Mouse (Mus musculus) liver, embryonic 14.5 days (tissue): ENCODE measurements at regions not wholly inside any gene's neighbourhood (a gene's known extent, or its start where the extent isn't known, plus 50 kb on each side); places are given as distances from the start of the nearest gene placed in this dataset.

Experiments
- ATAC-seq: fragments of 200-750 bp; cut with Nextera tagmentation; 2 replicates; pipeline ENCODE4 v1.8.0; 2017; ENCODE audit warnings: moderate number of reproducible peaks, mild to moderate bottlenecking, moderate library complexity; ENCODE audit not compliant: insufficient read depth
- DNase-seq, 3 experiments: peaks; one replicate each; pipeline ENCODE4 v3.0.0-alpha.2; 2012 to 2013; ENCODE audit warnings: low read depth in 3 of 3, low spot score in 3 of 3
- H3K27ac ChIP-seq: fragments of 300-500 bp; sonication (generic); 2 replicates; pipeline ENCODE4 v1.5.1; 2014; ENCODE audit warnings: moderate library complexity, mild to moderate bottlenecking, control low read depth, inconsistent platforms
- H3K27me3 ChIP-seq: fragments of 300-500 bp; sonication (generic); 2 replicates; pipeline ENCODE4 v1.6.1; 2014; ENCODE audit warnings: mild to moderate bottlenecking, low read length, moderate library complexity; ENCODE audit not compliant: control insufficient read depth, insufficient read depth
- H3K36me3 ChIP-seq: fragments of 300-500 bp; sonication (generic); replicated peaks from 2 replicates; pipeline ENCODE4 v1.6.1; 2014; ENCODE audit warnings: low read depth; ENCODE audit not compliant: control insufficient read depth, insufficient read depth
- H3K4me1 ChIP-seq, 2 experiments: fragments of 200-500 bp in 1 of 2; fragments of 300-500 bp in 1 of 2; sonication (generic) in 1 of 2; replicated peaks; 2 replicates each; pipeline ENCODE4 v1.6.1; 2012 to 2014; ENCODE audit warnings: antibody characterized with exemption in 1 of 2, inconsistent platforms in 1 of 2, low read length in 1 of 2; ENCODE audit not compliant: control insufficient read depth in 2 of 2, insufficient read depth in 2 of 2
- H3K4me2 ChIP-seq: fragments of 300-500 bp; sonication (generic); 2 replicates; pipeline ENCODE4 v1.6.1; 2014; ENCODE audit warnings: low read depth, mild to moderate bottlenecking, control low read depth, moderate library complexity
- H3K4me3 ChIP-seq, 2 experiments: fragments of 200-500 bp in 1 of 2; fragments of 300-500 bp in 1 of 2; sonication (generic) in 1 of 2; 2 replicates each; pipeline ENCODE4 v1.5.1; 2012 to 2014; ENCODE audit warnings: low read depth in 2 of 2, low read length in 2 of 2, mild to moderate bottlenecking in 2 of 2, control low read depth in 1 of 2, inconsistent platforms in 1 of 2, moderate library complexity in 1 of 2; ENCODE audit not compliant: insufficient read depth in 1 of 2
- H3K9ac ChIP-seq: fragments of 300-500 bp; sonication (generic); replicated peaks from 2 replicates; pipeline ENCODE4 v1.6.1; 2014; ENCODE audit warnings: mild to moderate bottlenecking, control low read depth, moderate library complexity
- H3K9me3 ChIP-seq: fragments of 300-500 bp; sonication (generic); 2 replicates; pipeline ENCODE4 v1.6.1; 2016; ENCODE audit warnings: low read length, mixed read lengths; ENCODE audit not compliant: control insufficient read depth
- CTCF ChIP-seq: IDR thresholded peaks from 2 replicates; pipeline ENCODE4 v1.5.1; 2016; ENCODE audit warnings: antibody characterized with exemption, low read depth, control low read depth
- EP300 ChIP-seq: IDR thresholded peaks from 2 replicates; pipeline ENCODE4 v1.6.1; 2016; ENCODE audit warnings: antibody characterized with exemption, low read depth
- WGBS: fragments of 180-500 bp; shearing (Covaris S2); extraction: QIAGEN DNeasy Blood & Tissue Kit; methylation state at CpG from one replicate; pipeline ENCODE4 v1.1.7; 2014; ENCODE audit not compliant: insufficient replicate concordance; 5-methylcytosine and 5-hydroxymethylcytosine counted together

GRCm38 (mm10) chr3:124067061-124067460, 253.6 kb upstream of the Tram1l1 start:
- H3K27me3 ChIP-seq: no peaks in the 10 kb centered on the region
- H3K4me1 ChIP-seq: no peaks in the 10 kb centered on the region

GRCm38 (mm10) chr3:124067538-124067937, 253.1 kb upstream of the Tram1l1 start:
- H3K4me2 ChIP-seq: no peak overlapping the region
- no peaks in the 10 kb centered on the region for H3K9me3 ChIP-seq
- TF ChIP-seq CTCF (no peak), EP300 (no peak)
- no peaks in the 10 kb centered on the region for H3K36me3 ChIP-seq
- DNase-seq (no peak), ATAC-seq (no peak)
- H3K4me1 ChIP-seq: no peaks in the 10 kb centered on the region
- 63% methylated on average over 2 of the region's 2 CpGs for WGBS
- no peak overlapping the region for H3K9ac ChIP-seq
- H3K27ac ChIP-seq: no peak overlapping the region
- no peak overlapping the region for H3K4me3 ChIP-seq
- H3K27me3 ChIP-seq: no peaks in the 10 kb centered on the region

More at GRCm38 (mm10) chr3:124067061-124067460, 253.6 kb upstream of the Tram1l1 start:
- WGBS: 46% methylated on average over 3 of the region's 3 CpGs
- no peak for DNase-seq
- no peak overlapping the region for H3K4me3 ChIP-seq
- no peaks in the 10 kb centered on the region for H3K9me3 ChIP-seq
- ATAC-seq: no peak
- H3K36me3 ChIP-seq: no peaks in the 10 kb centered on the region
- no peak overlapping the region for H3K9ac ChIP-seq
- no peak overlapping the region for H3K4me2 ChIP-seq
- no peak overlapping the region for H3K27ac ChIP-seq
- TF ChIP-seq EP300: no peak
- TF ChIP-seq CTCF: no peak

DNA sequence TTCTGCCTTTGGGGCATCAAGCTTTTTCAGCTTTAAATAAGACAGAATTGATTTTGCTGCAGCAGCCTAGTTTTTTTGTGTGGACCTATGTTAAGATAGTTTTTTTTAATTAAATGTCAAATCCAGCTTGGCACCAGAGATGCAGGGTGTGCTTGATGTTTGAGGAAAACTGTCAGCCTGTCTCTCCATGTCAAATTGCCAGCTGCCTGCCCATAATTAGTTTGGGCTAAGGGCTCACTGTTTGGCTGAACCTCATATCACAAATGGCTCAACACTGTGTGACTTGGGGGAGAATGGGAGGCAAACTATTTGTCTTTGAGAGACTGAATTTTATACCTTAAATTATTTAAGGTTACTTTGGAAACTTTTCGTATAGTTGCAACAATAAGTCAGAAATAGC, 252.7 kb upstream of the Tram1l1 start:
- ATAC-seq: no peak
- H3K27me3 ChIP-seq: no peaks in the 10 kb centered on the region
- H3K4me3 ChIP-seq: no peak overlapping the region
- 50% methylated on average over 1 of the region's 1 CpGs for WGBS
- no peak overlapping the region for H3K27ac ChIP-seq
- no peak for TF ChIP-seq EP300
- TF ChIP-seq CTCF: no peak
- no peak overlapping the region for H3K9ac ChIP-seq
- no peak overlapping the region for H3K4me2 ChIP-seq
- DNase-seq: no peak
- H3K36me3 ChIP-seq: no peaks in the 10 kb centered on the region
- no peaks in the 10 kb centered on the region for H3K4me1 ChIP-seq
- H3K9me3 ChIP-seq: no peaks in the 10 kb centered on the region

DNA sequence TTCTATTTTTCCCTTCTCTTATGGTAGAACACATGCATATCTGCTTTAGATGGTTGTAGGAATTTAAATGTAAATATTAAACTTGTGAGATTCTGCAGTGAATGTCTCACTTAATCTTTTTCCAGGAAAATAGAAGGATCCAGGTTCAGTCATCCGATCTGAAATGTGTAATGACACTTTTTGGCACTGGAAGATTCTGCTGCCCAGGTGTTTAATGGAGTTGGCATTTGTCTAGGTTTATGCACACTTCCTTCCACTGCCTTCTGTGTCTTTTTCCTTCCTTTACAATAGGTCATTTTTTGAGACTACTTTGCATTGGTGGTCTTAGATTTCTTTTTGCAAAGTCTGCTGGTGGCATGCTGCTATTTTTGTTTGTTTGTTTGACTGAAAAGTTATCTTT, 251.5 kb upstream of the Tram1l1 start:
- TF ChIP-seq CTCF: no peak
- no peak for TF ChIP-seq EP300
- Histone ChIP-seq H3K9ac (no peak overlapping the region), H3K27ac (no peak overlapping the region), H3K4me3 (no peak overlapping the region), H3K4me1 (no peaks in the 10 kb centered on the region), H3K4me2 (no peak overlapping the region), H3K9me3 (no peaks in the 10 kb centered on the region), H3K27me3 (no peaks in the 10 kb centered on the region), H3K36me3 (no peaks in the 10 kb centered on the region)
- ATAC-seq (no peak), DNase-seq (no peak)
- 56% methylated on average over 1 of the region's 1 CpGs for WGBS

DNA sequence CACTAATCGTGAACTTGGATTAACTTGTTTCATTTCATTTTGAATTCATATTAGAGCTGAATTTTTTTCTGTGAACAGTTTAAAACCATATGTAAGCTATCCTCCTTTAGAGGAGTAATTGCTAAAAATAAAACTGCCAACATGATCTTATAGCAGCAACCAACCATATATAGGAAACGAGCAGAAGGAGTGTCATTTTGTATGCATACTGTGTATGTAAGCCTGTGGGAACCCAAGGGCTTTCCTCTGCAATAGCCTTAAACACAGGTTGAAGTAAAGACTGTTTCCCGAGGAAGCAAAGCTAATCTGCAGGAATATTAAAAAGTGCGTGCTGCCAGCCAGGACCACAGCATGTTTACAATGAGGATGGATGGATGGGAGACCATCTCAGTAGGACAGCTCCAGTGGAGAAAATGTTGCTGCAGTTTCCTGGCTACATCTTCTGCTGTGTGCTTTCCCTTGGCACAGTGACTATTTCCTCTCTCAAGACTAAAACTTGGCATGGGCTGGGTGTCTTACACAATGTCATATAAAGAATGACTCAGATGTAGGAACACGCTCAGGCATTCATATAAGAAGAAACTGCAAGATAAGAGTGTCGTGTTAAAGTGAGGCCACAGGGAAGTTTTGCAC, 244.6 kb upstream of the Tram1l1 start:
- TF ChIP-seq EP300: no peak
- no peak for TF ChIP-seq CTCF
- Histone ChIP-seq H3K4me3 (no peak overlapping the region), H3K27ac (no peak overlapping the region), H3K36me3 (no peaks in the 10 kb centered on the region), H3K9ac (no peak overlapping the region), H3K27me3 (no peaks in the 10 kb centered on the region), H3K9me3 (no peaks in the 10 kb centered on the region), H3K4me2 (no peak overlapping the region), H3K4me1 (no peaks in the 10 kb centered on the region)
- WGBS: 48% methylated on average over 6 of the region's 6 CpGs
- ATAC-seq (no peak), DNase-seq (no peak)
